Mouse (Mus musculus): ENCODE data around the gene Gpr150. TPM values are rescaled to one million over a fixed set of nuclear protein-coding genes. Genes with fewer than 3 reads are reported as not detected.
A peak's percentile ranks its signal among the peaks of the same experiment; 100 is the strongest.

Gpr150 gene
- 0.41 and 0.48 TPM in 2 replicates for polyA plus RNA-seq (2016; fragmentation: Nextera tagmentation; extraction: Ambion mirVana)

- no peak for DNase-seq (ENCODE audit: low spot score)
- Histone ChIP-seq H3K4me3 (peak within 1 kb of the TSS; percentile 56), H3K9me3 (replicated peaks) (no peaks in the 10 kb centered on the region), H3K27ac (peak within 1 kb of the TSS; percentile 66), H3K36me3 (no peaks in the 10 kb centered on the region), H3K4me1 (peaks cover 16% of the 10 kb centered on the region), H3K27me3 (ENCODE audit: low read depth, poor library complexity, severe bottlenecking) (peaks cover 61% of the 10 kb centered on the region)
- 8% methylated on average over 10 of the region's 10 CpGs for WGBS
Measured at GRCm38 (mm10) chr13:76056896-76057266, at the start of gene Gpr150. TSS of gene Gpr150 (minus strand) at chr13:76056996.

GRCm38 (mm10) chr13:76101989-76102388 lies 45.2 kb upstream of the Gpr150 start:
- Histone ChIP-seq H3K27me3 (ENCODE audit: low read depth, poor library complexity, severe bottlenecking) (no peaks in the 10 kb centered on the region), H3K4me1 (no peaks in the 10 kb centered on the region; the same call in 1 of the 2 replicates), H3K9me3 (replicated peaks) (no peaks in the 10 kb centered on the region), H3K27ac (no peak overlapping the region), H3K4me3 (no peak overlapping the region), H3K36me3 (peaks cover 39% of the 10 kb centered on the region)
- no peak for DNase-seq (ENCODE audit: low spot score)
- 97% methylated on average over 2 of the region's 2 CpGs for WGBS

GRCm38 (mm10) chr13:76098493-76099303 lies 41.9 kb upstream of the Gpr150 start, which contains the start of the genes Arsk and Ttc37:
TSS of gene Arsk (minus strand) at chr13:76098660.
TSS of gene Ttc37 (plus strand) at chr13:76098734.
- peaks cover 30% of the 10 kb centered on the region for H3K36me3 ChIP-seq
- no peaks in the 10 kb centered on the region for H3K27me3 ChIP-seq (ENCODE audit: low read depth, poor library complexity, severe bottlenecking)
- H3K27ac ChIP-seq, result peak within 1 kb of the TSS; percentile 88
- no peaks in the 10 kb centered on the region for H3K9me3 ChIP-seq (replicated peaks)
- peak; percentile 92 for DNase-seq (ENCODE audit: low spot score)
- WGBS, result under 1% methylated on average over 34 of the region's 34 CpGs
- H3K4me1 ChIP-seq, result no peaks in the 10 kb centered on the region; the same call in 1 of the 2 replicates
- peak within 1 kb of the TSS; percentile 81 for H3K4me3 ChIP-seq

- Histone ChIP-seq H3K9me3 (replicated peaks) (no peaks in the 10 kb centered on the region), H3K36me3 (peaks cover 24% of the 10 kb centered on the region), H3K27me3 (ENCODE audit: low read depth, poor library complexity, severe bottlenecking) (no peaks in the 10 kb centered on the region), H3K27ac (peak overlapping the region; percentile 88), H3K4me1 (no peaks in the 10 kb centered on the region; the same call in 1 of the 2 replicates), H3K4me3 (peak overlapping the region; percentile 81)
- WGBS, result 5% methylated on average over 16 of the region's 16 CpGs
- DNase-seq (ENCODE audit: low spot score), result no peak
Measured at GRCm38 (mm10) chr13:76098116-76098492, 41.3 kb upstream of the Gpr150 start.

GRCm38 (mm10) chr13:76074323-76074722 lies 17.5 kb upstream of the Gpr150 start:
- H3K4me3 ChIP-seq, result no peak overlapping the region
- no peaks in the 10 kb centered on the region for H3K4me1 ChIP-seq
- no peaks in the 10 kb centered on the region for H3K36me3 ChIP-seq
- no peaks in the 10 kb centered on the region for H3K27me3 ChIP-seq (ENCODE audit: low read depth, poor library complexity, severe bottlenecking)
- no peak overlapping the region for H3K27ac ChIP-seq
- DNase-seq (ENCODE audit: low spot score), result no peak
- H3K9me3 ChIP-seq (replicated peaks), result no peaks in the 10 kb centered on the region
- WGBS, result 81% methylated on average over 1 of the region's 1 CpGs

GRCm38 (mm10) chr13:76064363-76064945 lies 7.7 kb upstream of the Gpr150 start:
- WGBS, result 81% methylated on average over 13 of the region's 13 CpGs
- peaks cover 16% of the 10 kb centered on the region for H3K36me3 ChIP-seq
- H3K27ac ChIP-seq, result peak overlapping the region; percentile 58; the same call in 1 of the 2 replicates
- H3K27me3 ChIP-seq (ENCODE audit: low read depth, poor library complexity, severe bottlenecking), result no peaks in the 10 kb centered on the region
- peak; percentile 37 for DNase-seq (ENCODE audit: low spot score)
- peaks cover 10% of the 10 kb centered on the region for H3K4me1 ChIP-seq
- H3K4me3 ChIP-seq, result no peak overlapping the region
- no peaks in the 10 kb centered on the region for H3K9me3 ChIP-seq (replicated peaks)

- Histone ChIP-seq H3K36me3 (peaks cover 16% of the 10 kb centered on the region), H3K4me3 (no peak overlapping the region), H3K27ac (no peak overlapping the region), H3K9me3 (replicated peaks) (no peaks in the 10 kb centered on the region), H3K4me1 (peaks cover 10% of the 10 kb centered on the region), H3K27me3 (ENCODE audit: low read depth, poor library complexity, severe bottlenecking) (no peaks in the 10 kb centered on the region)
- 94% methylated on average over 4 of the region's 4 CpGs for WGBS
- DNase-seq (ENCODE audit: low spot score), result no peak
Measured at GRCm38 (mm10) chr13:76063548-76063947, 6.8 kb upstream of the Gpr150 start.

- Histone ChIP-seq H3K9me3 (replicated peaks) (no peaks in the 10 kb centered on the region), H3K4me3 (no peak overlapping the region), H3K36me3 (peaks cover 16% of the 10 kb centered on the region), H3K27ac (no peak overlapping the region), H3K4me1 (peaks cover 10% of the 10 kb centered on the region), H3K27me3 (ENCODE audit: low read depth, poor library complexity, severe bottlenecking) (peaks cover 8% of the 10 kb centered on the region)
- WGBS, result 96% methylated on average over 3 of the region's 3 CpGs
- DNase-seq (ENCODE audit: low spot score), result no peak
Measured at GRCm38 (mm10) chr13:76062569-76062968, 5.8 kb upstream of the Gpr150 start.

GRCm38 (mm10) chr13:76062126-76062525 lies 5.3 kb upstream of the Gpr150 start:
- no peak for DNase-seq (ENCODE audit: low spot score)
- Histone ChIP-seq H3K27me3 (ENCODE audit: low read depth, poor library complexity, severe bottlenecking) (peaks cover 12% of the 10 kb centered on the region), H3K9me3 (replicated peaks) (no peaks in the 10 kb centered on the region), H3K4me3 (no peak overlapping the region), H3K4me1 (peaks cover 10% of the 10 kb centered on the region), H3K36me3 (peaks cover 16% of the 10 kb centered on the region), H3K27ac (no peak overlapping the region)
- 95% methylated on average over 3 of the region's 3 CpGs for WGBS

- no peak for DNase-seq (ENCODE audit: low spot score)
- peaks cover 38% of the 10 kb centered on the region for H3K27me3 ChIP-seq (ENCODE audit: low read depth, poor library complexity, severe bottlenecking)
- peaks cover 9% of the 10 kb centered on the region for H3K36me3 ChIP-seq
- H3K4me3 ChIP-seq, result no peak overlapping the region
- 93% methylated on average over 4 of the region's 4 CpGs for WGBS
- no peaks in the 10 kb centered on the region for H3K9me3 ChIP-seq (replicated peaks)
- H3K4me1 ChIP-seq, result peaks cover 23% of the 10 kb centered on the region
- H3K27ac ChIP-seq, result no peak overlapping the region
Measured at GRCm38 (mm10) chr13:76059591-76059990, 2.8 kb upstream of the Gpr150 start.

- no peaks in the 10 kb centered on the region for H3K9me3 ChIP-seq (replicated peaks)
- no peak overlapping the region for H3K4me3 ChIP-seq
- H3K27me3 ChIP-seq (ENCODE audit: low read depth, poor library complexity, severe bottlenecking), result peaks cover 59% of the 10 kb centered on the region
- no peak for DNase-seq (ENCODE audit: low spot score)
- no peak overlapping the region for H3K27ac ChIP-seq
- 70% methylated on average over 10 of the region's 10 CpGs for WGBS
- peaks cover 16% of the 10 kb centered on the region for H3K4me1 ChIP-seq
- peaks cover 4% of the 10 kb centered on the region; the same call in 1 of the 2 replicates for H3K36me3 ChIP-seq
Measured at GRCm38 (mm10) chr13:76057267-76058069, 672 bp upstream of the Gpr150 start.

GRCm38 (mm10) chr13:76056261-76056724 lies 503 bp downstream of the Gpr150 start:
- Histone ChIP-seq H3K36me3 (no peaks in the 10 kb centered on the region), H3K4me1 (peaks cover 16% of the 10 kb centered on the region), H3K27ac (peak overlapping the region; percentile 66), H3K27me3 (ENCODE audit: low read depth, poor library complexity, severe bottlenecking) (peaks cover 61% of the 10 kb centered on the region), H3K4me3 (peak overlapping the region; percentile 56), H3K9me3 (replicated peaks) (no peaks in the 10 kb centered on the region)
- peak; percentile 86 for DNase-seq (ENCODE audit: low spot score)
- under 1% methylated on average over 34 of the region's 34 CpGs for WGBS

Measured in limb, embryonic 10.5 days (tissue).